Mouse (Mus musculus): Measurements from ENCODE around the gene Cacng1. TPM values are rescaled to one million over a fixed set of nuclear protein-coding genes. Genes with fewer than 3 reads are reported as not detected.

Gene Cacng1
- polyA plus RNA-seq, 1 experiment, result 0.33 TPM

DNA sequence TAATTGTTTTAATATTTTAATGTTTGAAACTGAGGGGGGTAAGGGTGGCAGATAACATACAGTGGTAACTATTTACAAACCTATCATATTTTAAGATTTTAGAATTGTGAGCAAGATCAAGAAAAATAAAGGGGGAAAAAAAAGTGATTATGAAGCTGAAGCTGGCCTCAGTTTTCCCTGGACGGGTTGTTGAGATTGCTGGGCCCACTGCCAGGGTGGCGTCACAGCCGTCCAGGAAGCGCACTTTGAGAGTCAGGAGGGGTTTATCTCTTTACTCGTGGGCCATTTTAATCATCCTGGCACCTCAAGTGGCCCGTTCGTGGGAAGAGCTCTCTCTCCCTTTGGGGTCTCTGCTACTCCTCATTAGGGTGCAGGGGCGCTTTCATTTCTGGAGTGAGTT is 24.8 kb downstream of the Cacng1 start:
- Histone ChIP-seq H3K27ac (ENCODE audit: insufficient read depth, low read length) (no peak overlapping the region), H3K4me1 (ENCODE audit: control insufficient read depth, insufficient read depth, low read length) (no peaks in the 10 kb centered on the region), H3K4me3 (ENCODE audit: insufficient read depth, low read length) (no peak overlapping the region)
- TF ChIP-seq POLR2A (IDR thresholded peaks at IDR 0.05; ENCODE audit: extremely low read depth, insufficient read depth, low read length) (no peak), CTCF (IDR thresholded peaks at IDR 0.05; ENCODE audit: extremely low read depth, insufficient read depth, low read length) (no peak)

- no peak overlapping the region for H3K4me3 ChIP-seq (ENCODE audit: insufficient read depth, low read length)
- no peak overlapping the region for H3K27ac ChIP-seq (ENCODE audit: insufficient read depth, low read length)
- TF ChIP-seq POLR2A (IDR thresholded peaks at IDR 0.05; ENCODE audit: extremely low read depth, insufficient read depth, low read length), result no peak
- TF ChIP-seq CTCF (IDR thresholded peaks at IDR 0.05; ENCODE audit: extremely low read depth, insufficient read depth, low read length), result no peak
- no peaks in the 10 kb centered on the region for H3K4me1 ChIP-seq (ENCODE audit: control insufficient read depth, insufficient read depth, low read length)
These were observed 27.8 kb downstream of the Cacng1 start for GRCm38 (mm10) chr11:107688480-107688879.

GRCm38 (mm10) chr11:107686290-107686689 is 30.0 kb downstream of the Cacng1 start:
- Histone ChIP-seq H3K4me3 (ENCODE audit: insufficient read depth, low read length) (no peak overlapping the region), H3K4me1 (ENCODE audit: control insufficient read depth, insufficient read depth, low read length) (0 out of 2 replicates have a peak, but pooled peaks cover 2% of the 10 kb centered on the region), H3K27ac (ENCODE audit: insufficient read depth, low read length) (no peak overlapping the region)
- no peak for TF ChIP-seq CTCF (IDR thresholded peaks at IDR 0.05; ENCODE audit: extremely low read depth, insufficient read depth, low read length)
- TF ChIP-seq POLR2A (IDR thresholded peaks at IDR 0.05; ENCODE audit: extremely low read depth, insufficient read depth, low read length), result no peak

DNA sequence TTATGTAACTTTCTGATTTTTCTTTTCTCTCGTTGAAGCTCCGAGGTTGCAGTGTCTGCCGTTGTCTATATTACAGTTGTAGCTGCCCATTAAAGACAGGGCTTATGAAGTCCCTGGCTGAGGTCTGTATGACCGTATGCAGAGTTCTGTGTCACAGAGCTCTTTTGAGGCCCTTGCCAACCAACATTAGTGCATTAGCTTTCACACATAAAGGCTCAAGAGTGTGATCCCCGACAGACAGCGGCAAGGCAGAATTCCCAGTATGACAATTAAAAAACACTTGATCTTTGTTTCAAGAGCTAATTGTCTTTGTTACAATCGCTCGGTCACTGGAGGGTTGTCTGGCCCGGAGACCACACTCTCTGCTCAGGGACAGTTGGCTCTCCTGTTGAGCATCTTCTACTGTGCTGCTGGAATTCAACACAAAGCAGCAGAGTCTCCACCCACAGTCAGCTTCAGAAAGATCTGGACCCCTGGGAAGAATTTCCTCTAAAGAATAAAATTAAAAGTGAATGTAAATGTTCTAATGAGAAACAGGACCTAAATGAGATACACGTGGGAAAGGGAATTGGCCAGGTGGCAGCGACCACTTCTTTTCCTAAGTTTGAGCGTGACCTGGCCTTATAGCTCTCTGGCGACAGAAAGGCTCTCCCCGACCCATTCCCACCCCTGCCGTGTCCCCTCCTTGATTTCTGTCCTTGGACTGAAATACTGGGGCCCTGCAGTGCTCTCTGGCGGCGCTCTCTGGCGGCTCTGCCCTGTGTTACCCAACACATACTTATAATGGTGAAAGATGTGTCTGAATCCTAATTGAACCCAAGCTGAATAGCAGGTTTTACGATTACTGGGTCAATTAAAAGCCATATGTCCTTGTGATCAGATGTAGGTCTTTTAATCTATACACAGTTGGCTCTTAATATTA is 32.5 kb downstream of the Cacng1 start:
- 0 out of 2 replicates have a peak, but pooled peaks cover 2% of the 10 kb centered on the region for H3K4me1 ChIP-seq (ENCODE audit: control insufficient read depth, insufficient read depth, low read length)
- TF ChIP-seq CTCF (IDR thresholded peaks at IDR 0.05; ENCODE audit: extremely low read depth, insufficient read depth, low read length) (0 out of 2 replicates have a peak, but pooled peaks have one; percentile 4), POLR2A (IDR thresholded peaks at IDR 0.05; ENCODE audit: extremely low read depth, insufficient read depth, low read length) (no peak)
- H3K4me3 ChIP-seq (ENCODE audit: insufficient read depth, low read length), result no peak overlapping the region
- H3K27ac ChIP-seq (ENCODE audit: insufficient read depth, low read length), result no peak overlapping the region

GRCm38 (mm10) chr11:107682694-107683355 is 33.5 kb downstream of the Cacng1 start:
- TF ChIP-seq POLR2A (IDR thresholded peaks at IDR 0.05; ENCODE audit: extremely low read depth, insufficient read depth, low read length) (no peak), CTCF (IDR thresholded peaks at IDR 0.05; ENCODE audit: extremely low read depth, insufficient read depth, low read length) (no peak)
- H3K4me1 ChIP-seq (ENCODE audit: control insufficient read depth, insufficient read depth, low read length), result 0 out of 2 replicates have a peak, but pooled peaks cover 2% of the 10 kb centered on the region
- no peak overlapping the region for H3K4me3 ChIP-seq (ENCODE audit: insufficient read depth, low read length)
- no peak overlapping the region for H3K27ac ChIP-seq (ENCODE audit: insufficient read depth, low read length)

DNA sequence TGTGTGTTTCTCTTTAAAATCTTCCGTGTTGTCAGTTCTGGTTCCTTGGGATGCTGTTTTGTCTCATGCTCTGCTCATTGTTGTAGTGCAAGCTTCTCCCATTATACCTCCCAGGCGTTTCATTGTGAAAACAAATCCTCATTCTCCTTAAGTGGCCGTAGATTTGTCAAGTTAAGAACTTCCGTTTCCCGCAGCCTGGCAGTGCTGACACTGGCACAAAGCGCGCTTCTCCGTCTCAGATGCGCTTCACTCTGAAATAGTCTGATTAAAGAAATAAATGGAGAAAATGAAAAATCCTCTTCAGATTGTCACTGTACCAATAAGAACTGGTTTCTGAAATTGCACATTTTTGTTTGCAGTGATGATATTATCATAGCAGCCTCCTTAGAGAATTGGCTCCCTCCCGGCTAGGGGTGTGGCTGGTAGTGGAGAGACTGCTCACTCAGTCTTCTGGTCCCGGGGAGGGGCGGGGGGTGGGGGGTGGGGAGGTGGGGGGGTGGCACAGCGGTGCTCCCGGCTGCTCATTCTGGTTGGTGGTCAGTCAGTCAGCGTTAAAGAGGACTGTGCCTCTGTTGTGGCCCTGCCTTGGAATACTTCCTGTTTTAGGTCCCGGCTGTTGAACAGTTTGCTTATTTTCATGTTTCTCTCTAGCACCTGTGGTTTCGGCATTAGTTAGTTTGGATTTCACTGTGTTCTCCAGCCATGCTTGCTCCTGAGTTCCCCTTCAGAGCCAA is 39.9 kb downstream of the Cacng1 start:
- Histone ChIP-seq H3K4me1 (ENCODE audit: control insufficient read depth, insufficient read depth, low read length) (peaks cover 4% of the 10 kb centered on the region; the same call in 1 of the 2 replicates), H3K4me3 (ENCODE audit: insufficient read depth, low read length) (no peak overlapping the region), H3K27ac (ENCODE audit: insufficient read depth, low read length) (no peak overlapping the region)
- TF ChIP-seq CTCF (IDR thresholded peaks at IDR 0.05; ENCODE audit: extremely low read depth, insufficient read depth, low read length), result no peak
- TF ChIP-seq POLR2A (IDR thresholded peaks at IDR 0.05; ENCODE audit: extremely low read depth, insufficient read depth, low read length), result no peak

DNA sequence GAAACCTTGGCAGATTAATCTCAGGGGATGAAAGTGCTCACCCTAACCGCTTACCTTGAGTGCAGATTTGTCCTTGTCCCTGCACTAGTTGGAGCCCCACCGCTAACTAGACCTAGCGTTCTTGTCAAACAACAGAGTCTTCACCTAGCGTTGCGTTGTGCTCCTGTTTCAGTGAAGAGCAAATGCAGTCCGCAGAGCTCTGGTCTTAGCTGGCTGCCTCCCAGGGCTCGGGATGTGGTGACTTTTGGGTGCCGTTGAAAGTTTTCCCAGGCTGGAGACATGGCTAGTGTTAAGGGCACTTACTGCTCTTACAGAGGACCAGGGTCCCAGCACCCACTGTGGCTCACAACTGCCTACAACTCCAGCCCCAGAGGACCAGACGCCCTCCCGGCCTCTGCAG is 41.1 kb downstream of the Cacng1 start:
- no peak for TF ChIP-seq POLR2A (IDR thresholded peaks at IDR 0.05; ENCODE audit: extremely low read depth, insufficient read depth, low read length)
- no peak for TF ChIP-seq CTCF (IDR thresholded peaks at IDR 0.05; ENCODE audit: extremely low read depth, insufficient read depth, low read length)
- Histone ChIP-seq H3K4me1 (ENCODE audit: control insufficient read depth, insufficient read depth, low read length) (peaks cover 4% of the 10 kb centered on the region; the same call in 1 of the 2 replicates), H3K27ac (ENCODE audit: insufficient read depth, low read length) (no peak overlapping the region), H3K4me3 (ENCODE audit: insufficient read depth, low read length) (no peak overlapping the region)

GRCm38 (mm10) chr11:107674601-107675000 is 41.7 kb downstream of the Cacng1 start:
- H3K4me3 ChIP-seq (ENCODE audit: insufficient read depth, low read length), result no peak overlapping the region
- peaks cover 4% of the 10 kb centered on the region; the same call in 1 of the 2 replicates for H3K4me1 ChIP-seq (ENCODE audit: control insufficient read depth, insufficient read depth, low read length)
- TF ChIP-seq POLR2A (IDR thresholded peaks at IDR 0.05; ENCODE audit: extremely low read depth, insufficient read depth, low read length), result no peak
- no peak for TF ChIP-seq CTCF (IDR thresholded peaks at IDR 0.05; ENCODE audit: extremely low read depth, insufficient read depth, low read length)
- no peak overlapping the region for H3K27ac ChIP-seq (ENCODE audit: insufficient read depth, low read length)

DNA sequence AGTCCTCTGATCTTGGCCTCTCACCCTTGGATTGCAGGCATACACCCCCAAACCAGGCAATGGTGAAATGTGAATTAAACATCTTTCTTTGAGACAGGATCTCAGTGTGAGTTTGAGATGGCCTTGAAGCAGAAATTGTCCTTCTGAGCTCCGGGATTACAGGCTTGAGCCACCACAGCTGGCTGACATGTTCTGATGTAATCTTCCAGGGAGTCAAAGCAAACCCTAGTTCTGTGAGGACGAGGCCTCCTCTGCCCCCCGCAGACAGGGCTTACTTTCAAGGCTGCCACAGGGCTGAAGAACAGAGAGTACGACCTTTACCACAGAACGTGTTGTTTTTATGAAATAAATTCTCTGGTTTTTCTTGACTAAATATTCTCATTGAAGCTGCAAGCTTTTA is 42.3 kb downstream of the Cacng1 start:
- peaks cover 4% of the 10 kb centered on the region; the same call in 1 of the 2 replicates for H3K4me1 ChIP-seq (ENCODE audit: control insufficient read depth, insufficient read depth, low read length)
- no peak overlapping the region for H3K27ac ChIP-seq (ENCODE audit: insufficient read depth, low read length)
- no peak overlapping the region for H3K4me3 ChIP-seq (ENCODE audit: insufficient read depth, low read length)
- TF ChIP-seq CTCF (IDR thresholded peaks at IDR 0.05; ENCODE audit: extremely low read depth, insufficient read depth, low read length), result no peak
- TF ChIP-seq POLR2A (IDR thresholded peaks at IDR 0.05; ENCODE audit: extremely low read depth, insufficient read depth, low read length), result no peak
